Mouse (Mus musculus) bone marrow macrophage, adult 2 months (primary cell): ENCODE results near the gene Ppp1r21. TPM values are rescaled to one million over a fixed set of nuclear protein-coding genes. Genes with fewer than 3 reads are reported as not detected.

ENCODE experiments used
- H3K27ac ChIP-seq: 2 replicates; pipeline ENCODE4 v1.5.1; 2012; ENCODE audit warnings: low read depth, low read length; ENCODE audit not compliant: insufficient read depth
- H3K4me1 ChIP-seq: 2 replicates; pipeline ENCODE4 v1.6.1; 2012; ENCODE audit warnings: low read length; ENCODE audit not compliant: control insufficient read depth, insufficient read depth
- H3K4me3 ChIP-seq: 2 replicates; pipeline ENCODE4 v1.5.1; 2012; ENCODE audit warnings: mild to moderate bottlenecking, low read length, moderate library complexity; ENCODE audit not compliant: insufficient read depth
- CTCF ChIP-seq: IDR thresholded peaks from 2 replicates; pipeline ENCODE4 v1.5.1; 2012; ENCODE audit warnings: low read depth, mild to moderate bottlenecking, low read length, moderate library complexity
- POLR2A ChIP-seq: IDR thresholded peaks from 2 replicates; pipeline ENCODE4 v1.6.1; 2012; ENCODE audit warnings: mild to moderate bottlenecking, low read depth, low read length, borderline replicate concordance
- polyA plus RNA-seq: library from polyadenylated mRNA; stranded (reverse); fragments of >200 nt; gene quantifications from 2 replicates; pipeline ENCODE4 v1.2.4, GENCODE M21; 2012; ENCODE audit not compliant: missing spikeins, insufficient read depth, insufficient read length

Ppp1r21 gene
- polyA plus RNA-seq, 1 experiment = 109 TPM

- TF ChIP-seq POLR2A = no peak
- TF ChIP-seq CTCF = no peak
- Histone ChIP-seq H3K4me3 (no peak overlapping the region), H3K27ac (no peak overlapping the region), H3K4me1 (peaks cover 3% of the 10 kb centered on the region; the same call in 1 of the 2 replicates)
Measured at GRCm38 (mm10) chr17:88516477-88516876, 13.4 kb upstream of the Ppp1r21 start.

- TF ChIP-seq CTCF = no peak
- TF ChIP-seq POLR2A = no peak
- peaks cover 16% of the 10 kb centered on the region for H3K4me1 ChIP-seq
- H3K4me3 ChIP-seq = no peak overlapping the region
- peak overlapping the region; percentile 67 for H3K27ac ChIP-seq
Measured at GRCm38 (mm10) chr17:88527781-88528180, 2.1 kb upstream of the Ppp1r21 start.

- H3K4me3 ChIP-seq = peak overlapping the region; percentile 96
- peaks cover 16% of the 10 kb centered on the region for H3K4me1 ChIP-seq
- peak overlapping the region; percentile 47 for H3K27ac ChIP-seq
- TF ChIP-seq POLR2A (0 out of 2 replicates have a peak, but pooled peaks have one; percentile 33), CTCF (no peak)
Measured at GRCm38 (mm10) chr17:88530236-88530619, 310 bp downstream of the Ppp1r21 start.

GRCm38 (mm10) chr17:88530667-88531066, 749 bp downstream of the Ppp1r21 start:
- peak overlapping the region; percentile 47 for H3K27ac ChIP-seq
- TF ChIP-seq POLR2A (no peak), CTCF (no peak)
- H3K4me1 ChIP-seq = peaks cover 16% of the 10 kb centered on the region
- H3K4me3 ChIP-seq = peak overlapping the region; percentile 96

GRCm38 (mm10) chr17:88531176-88531575, 1.3 kb downstream of the Ppp1r21 start:
- Histone ChIP-seq H3K4me1 (peaks cover 16% of the 10 kb centered on the region), H3K4me3 (peak overlapping the region; percentile 96), H3K27ac (no peak overlapping the region)
- no peak for TF ChIP-seq POLR2A
- TF ChIP-seq CTCF = no peak

GRCm38 (mm10) chr17:88537842-88538430, 8.0 kb downstream of the Ppp1r21 start:
- H3K4me3 ChIP-seq = no peak overlapping the region
- no peak overlapping the region for H3K27ac ChIP-seq
- peaks cover 28% of the 10 kb centered on the region for H3K4me1 ChIP-seq
- TF ChIP-seq POLR2A (no peak), CTCF (no peak)

GRCm38 (mm10) chr17:88542771-88543416, 13.0 kb downstream of the Ppp1r21 start:
- Histone ChIP-seq H3K27ac (peak overlapping the region; percentile 42), H3K4me1 (peaks cover 62% of the 10 kb centered on the region), H3K4me3 (no peak overlapping the region)
- no peak for TF ChIP-seq POLR2A
- no peak for TF ChIP-seq CTCF

- H3K4me3 ChIP-seq = no peak overlapping the region
- H3K27ac ChIP-seq = peak overlapping the region; percentile 42
- TF ChIP-seq CTCF (no peak), POLR2A (no peak)
- peaks cover 62% of the 10 kb centered on the region for H3K4me1 ChIP-seq
Measured at GRCm38 (mm10) chr17:88543417-88543782, 13.5 kb downstream of the Ppp1r21 start.

- TF ChIP-seq CTCF = no peak
- H3K4me1 ChIP-seq = peaks cover 60% of the 10 kb centered on the region
- no peak overlapping the region for H3K4me3 ChIP-seq
- peak overlapping the region; percentile 68 for H3K27ac ChIP-seq
Measured at GRCm38 (mm10) chr17:88545217-88545784, 15.4 kb downstream of the Ppp1r21 start.

GRCm38 (mm10) chr17:88546745-88547144, 16.8 kb downstream of the Ppp1r21 start:
- Histone ChIP-seq H3K27ac (no peak overlapping the region; the same call in 1 of the 2 replicates), H3K4me3 (no peak overlapping the region), H3K4me1 (peaks cover 60% of the 10 kb centered on the region)
- TF ChIP-seq POLR2A (no peak), CTCF (no peak)
